Mouse (Mus musculus) heart, postnatal 0 days (tissue): ENCODE results near the gene Pigm.

Source experiments
- CTCF ChIP-seq: IDR thresholded peaks from 2 replicates; pipeline ENCODE4 v1.5.1; 2016; ENCODE audit warnings: antibody characterized with exemption, control low read depth, low read depth
- EP300 ChIP-seq: IDR thresholded peaks from 2 replicates; pipeline ENCODE4 v1.6.1; 2016; ENCODE audit warnings: antibody characterized with exemption, low read depth

DNA sequence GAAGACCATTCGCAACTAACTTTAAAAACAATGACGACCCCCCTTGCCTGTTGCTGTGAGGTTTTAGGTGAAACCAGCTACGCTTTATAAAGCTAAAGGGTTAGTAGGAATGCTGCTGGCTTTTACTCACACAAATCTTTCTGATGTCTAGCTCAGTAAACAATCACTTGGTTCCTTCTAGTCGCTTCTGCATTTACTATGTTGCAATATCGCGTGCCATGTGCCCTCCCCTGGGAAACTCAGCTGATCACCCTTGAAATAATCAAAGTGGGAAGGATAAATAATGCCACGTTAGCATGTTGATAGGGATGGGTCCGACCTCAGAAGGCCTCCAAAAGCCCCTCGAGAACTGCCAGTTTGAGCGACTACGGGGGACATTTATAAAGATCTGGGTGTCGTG lies 29.0 kb upstream of the Pigm start:
- TF ChIP-seq CTCF (no peak), EP300 (no peak)
